Mouse (Mus musculus): Measurements from ENCODE around the gene B3galt1.

The B3galt1 gene

DNA sequence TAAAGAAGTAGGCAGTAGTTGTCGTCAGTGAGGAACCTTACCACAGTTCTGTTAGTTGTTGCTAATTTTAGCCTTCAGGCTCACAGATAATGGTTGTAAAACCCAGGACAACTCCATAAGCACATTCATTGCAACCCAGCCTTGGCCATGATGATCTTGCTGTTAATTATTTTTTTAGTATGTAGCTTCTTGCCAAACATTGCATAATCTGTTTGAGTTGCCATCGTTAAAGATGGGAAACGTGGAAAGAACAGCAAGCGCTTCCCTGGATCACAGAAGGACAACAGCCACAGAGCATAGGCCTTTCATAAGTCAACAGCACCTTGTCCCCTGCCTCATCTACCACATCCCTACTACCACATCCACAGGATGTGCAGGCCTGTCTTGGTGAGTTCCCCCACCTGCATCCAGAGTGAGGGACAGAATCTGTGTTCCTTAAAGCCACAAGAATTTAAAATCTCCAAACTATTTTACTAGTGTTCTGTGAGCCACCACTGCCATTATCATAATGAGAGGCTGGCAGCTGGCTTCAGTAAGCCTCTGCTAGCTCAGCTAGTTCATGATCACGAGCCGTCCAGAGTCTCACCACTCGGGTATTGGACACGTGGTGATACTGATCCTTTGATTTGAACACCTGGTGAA lies 337.1 kb downstream of the B3galt1 start:
- in situ Hi-C loops (cut with MboI; ENCODE audit: low sequenced_read_pairs), result no loop called here

DNA sequence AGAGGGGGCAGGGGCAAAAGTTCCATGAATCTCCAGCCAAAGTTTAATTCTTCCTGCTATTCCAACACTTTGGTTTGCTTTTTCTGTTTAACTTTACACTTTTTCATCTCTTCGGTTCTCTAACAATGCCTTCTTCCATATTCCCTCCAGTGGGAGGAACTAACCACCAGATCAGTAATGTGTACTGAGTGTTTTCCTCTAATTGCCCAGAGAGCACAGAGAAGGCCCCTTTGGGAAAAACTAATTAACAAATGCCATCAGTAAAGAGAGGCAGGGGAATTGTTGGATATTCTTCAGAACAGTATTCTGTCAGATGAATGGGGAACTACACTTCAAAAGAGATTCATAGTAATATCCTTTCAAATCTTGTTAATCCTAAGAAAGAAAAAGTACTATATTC lies 338.1 kb downstream of the B3galt1 start:
- in situ Hi-C loops (cut with MboI; ENCODE audit: low sequenced_read_pairs), result no loop called here

DNA sequence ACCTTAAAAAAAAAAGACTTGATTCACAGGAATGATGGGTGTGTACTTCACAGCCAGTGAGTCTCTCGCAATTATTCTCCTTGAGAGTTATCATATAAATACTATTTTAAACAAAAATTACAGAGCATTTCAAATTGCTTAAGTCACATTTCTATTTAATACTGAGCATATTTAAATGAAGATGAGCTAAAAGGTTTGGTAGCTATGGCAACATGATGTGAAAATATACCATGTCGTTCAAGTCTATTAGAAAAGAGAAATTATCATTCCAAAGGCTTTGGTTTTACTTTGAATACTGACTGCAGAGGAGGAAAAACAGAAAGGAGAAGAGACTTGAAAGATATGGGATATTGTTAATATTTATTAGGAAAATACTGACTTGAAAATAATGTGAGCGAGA lies 366.3 kb downstream of the B3galt1 start:
- in situ Hi-C loops (cut with MboI; ENCODE audit: low sequenced_read_pairs), result no loop called here

DNA sequence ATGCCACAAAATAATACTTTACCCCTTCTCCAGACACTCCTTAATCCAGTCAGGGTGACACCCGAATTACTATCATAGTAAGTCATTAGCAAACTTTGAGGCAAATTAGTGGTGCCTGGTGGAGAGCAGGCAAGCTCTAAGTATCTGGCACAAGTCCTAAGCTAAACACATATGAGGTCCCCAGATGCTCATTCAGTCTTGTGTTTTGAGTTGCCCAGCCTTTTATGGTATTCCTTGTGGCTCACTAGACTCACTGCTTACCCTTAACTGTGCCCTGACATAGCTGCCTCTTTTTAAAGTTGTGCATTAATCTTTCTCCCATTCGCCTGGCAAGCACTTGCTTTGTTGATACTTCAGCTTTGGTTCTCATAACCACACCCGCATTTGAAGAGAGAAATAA lies 382.7 kb downstream of the B3galt1 start:
- in situ Hi-C loops (cut with MboI; ENCODE audit: low sequenced_read_pairs), result no loop called here

DNA sequence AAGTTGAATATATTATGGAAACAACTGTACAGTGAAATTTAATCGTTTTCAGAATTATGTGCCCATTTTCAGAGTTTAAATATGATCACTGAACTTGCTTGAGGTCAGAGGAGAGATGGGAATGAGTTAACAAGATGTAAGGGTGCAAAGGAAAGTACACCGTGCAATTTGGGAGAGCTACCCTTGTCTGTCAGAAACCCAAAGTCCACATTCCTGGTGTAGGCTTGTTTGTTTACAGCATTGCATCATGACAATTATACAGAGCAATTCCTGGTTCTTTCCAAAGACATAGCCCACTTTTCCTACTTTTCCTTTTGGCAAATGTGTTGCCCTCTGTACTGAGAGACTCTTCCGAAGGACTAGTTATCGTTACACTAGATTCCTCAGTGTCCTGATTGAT lies 390.5 kb downstream of the B3galt1 start:
- in situ Hi-C loops (cut with MboI; ENCODE audit: low sequenced_read_pairs), result no loop called here

DNA sequence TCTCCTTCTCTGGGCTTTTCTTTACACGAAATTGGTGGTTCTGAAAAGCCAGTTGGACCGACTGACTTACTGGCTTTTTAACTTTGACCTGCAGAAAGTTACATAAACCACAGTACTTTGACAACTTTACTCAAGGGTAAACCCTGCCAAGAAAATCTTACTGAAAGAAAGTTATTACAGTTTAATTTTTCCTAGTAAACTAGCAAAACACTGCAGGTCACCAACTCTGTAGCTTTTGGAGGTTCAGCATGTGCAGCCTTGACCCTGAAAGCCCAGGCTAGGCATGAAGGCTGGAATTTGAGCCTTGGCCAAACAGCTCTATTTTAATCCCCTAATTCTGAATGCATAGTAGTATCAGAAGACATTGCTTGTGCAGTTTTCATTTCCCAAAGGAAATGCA lies 391.9 kb downstream of the B3galt1 start:
- in situ Hi-C loops (cut with MboI; ENCODE audit: low sequenced_read_pairs), result no loop called here

DNA sequence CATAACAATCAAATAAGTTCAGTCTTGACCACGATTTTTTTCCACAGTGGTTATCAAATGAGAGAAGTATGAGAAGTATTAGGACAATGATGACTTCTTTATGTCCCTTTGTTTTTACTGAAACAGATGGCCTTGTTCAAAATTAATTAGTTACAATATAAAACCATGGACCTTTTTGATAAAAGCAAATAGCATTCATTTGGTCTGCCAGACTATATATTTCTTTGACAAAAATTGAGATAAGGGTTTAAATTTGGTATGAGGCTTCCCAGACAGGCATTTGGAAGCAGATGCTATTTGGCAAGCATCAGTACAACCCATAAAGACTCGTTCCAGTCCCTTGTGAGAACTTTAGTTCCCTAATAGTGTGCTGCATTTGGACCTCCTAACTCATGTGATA lies 395.0 kb downstream of the B3galt1 start:
- in situ Hi-C loops (cut with MboI; ENCODE audit: low sequenced_read_pairs), result no loop called here

DNA sequence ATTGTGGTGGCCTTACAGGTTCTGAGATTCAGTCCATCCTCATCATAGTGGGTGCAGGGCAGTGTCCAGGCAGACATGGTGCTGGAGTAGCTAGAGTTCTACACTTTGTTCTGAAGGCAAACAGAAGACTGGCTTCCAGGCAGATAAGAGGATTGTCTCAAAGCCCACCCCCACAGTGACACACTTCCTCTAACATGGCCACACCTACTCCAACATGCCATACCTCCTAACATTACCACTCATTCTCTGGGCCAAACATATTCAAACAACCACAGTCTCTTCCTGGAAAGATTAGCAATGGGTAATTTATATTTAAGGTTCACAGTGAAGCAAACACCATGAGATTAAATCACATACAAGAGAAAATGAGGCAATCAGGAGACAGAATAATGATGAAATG lies 403.1 kb downstream of the B3galt1 start:
- in situ Hi-C loops (cut with MboI; ENCODE audit: low sequenced_read_pairs), result no loop called here

DNA sequence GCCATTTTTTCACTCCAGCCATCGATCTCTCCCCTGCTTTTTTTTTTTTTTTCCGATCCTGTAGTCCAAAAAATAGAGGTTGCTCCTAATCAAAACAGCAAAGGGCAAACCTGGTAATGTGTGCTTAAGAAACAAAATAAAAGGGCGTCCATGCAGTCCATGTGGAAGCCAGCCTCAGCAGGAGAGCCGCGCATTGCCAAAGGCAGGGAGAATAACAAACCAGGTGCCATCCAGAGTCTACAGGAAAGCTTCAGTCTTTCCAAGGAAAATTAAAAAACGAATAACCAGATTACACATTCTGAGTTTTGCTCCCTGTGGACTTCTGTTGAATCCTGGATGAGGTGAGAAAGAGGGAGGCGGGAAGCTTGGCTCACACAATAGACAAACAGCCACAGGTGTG lies 405.4 kb downstream of the B3galt1 start:
- in situ Hi-C loops (cut with MboI; ENCODE audit: low sequenced_read_pairs), result no loop called here

DNA sequence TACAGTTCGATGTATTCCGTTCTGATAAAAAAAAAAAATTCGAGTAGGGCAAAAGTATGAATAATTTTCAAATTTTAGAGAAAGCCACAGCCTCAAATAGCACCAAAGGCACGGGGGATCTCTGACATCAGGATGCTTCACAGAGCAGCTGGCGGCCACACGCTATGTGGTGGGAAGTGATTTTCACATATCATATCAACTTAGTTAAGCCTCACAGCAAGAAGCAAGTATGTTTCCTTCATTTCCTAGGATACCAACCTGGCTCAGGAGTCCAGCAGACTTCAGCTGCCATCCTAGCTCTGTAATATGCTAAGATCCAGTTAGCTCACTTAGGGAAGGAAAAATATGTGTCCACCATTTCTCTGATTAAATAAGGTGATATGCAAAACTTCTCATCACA lies 405.9 kb downstream of the B3galt1 start:
- in situ Hi-C loops (cut with MboI; ENCODE audit: low sequenced_read_pairs), result no loop called here

DNA sequence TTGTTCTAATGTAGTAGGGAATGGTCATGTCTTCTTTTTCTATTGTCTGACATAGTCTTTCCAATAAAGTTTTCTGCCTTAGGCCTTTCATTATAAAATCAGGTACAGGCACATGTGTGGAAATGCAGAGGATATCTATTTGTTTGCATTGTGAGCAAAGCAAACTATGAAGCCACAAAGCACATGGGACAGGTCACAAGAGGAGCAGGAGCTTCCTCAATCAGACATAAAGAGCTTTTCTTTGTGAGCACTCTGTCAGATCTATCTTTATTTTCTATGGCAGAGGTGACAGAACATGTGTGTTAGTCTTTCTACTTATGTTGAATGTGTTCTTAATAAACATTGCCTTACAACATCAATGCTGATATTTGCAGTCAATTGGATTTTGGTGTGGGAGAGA lies 410.1 kb downstream of the B3galt1 start:
- in situ Hi-C loops (cut with MboI; ENCODE audit: low sequenced_read_pairs), result no loop called here

DNA sequence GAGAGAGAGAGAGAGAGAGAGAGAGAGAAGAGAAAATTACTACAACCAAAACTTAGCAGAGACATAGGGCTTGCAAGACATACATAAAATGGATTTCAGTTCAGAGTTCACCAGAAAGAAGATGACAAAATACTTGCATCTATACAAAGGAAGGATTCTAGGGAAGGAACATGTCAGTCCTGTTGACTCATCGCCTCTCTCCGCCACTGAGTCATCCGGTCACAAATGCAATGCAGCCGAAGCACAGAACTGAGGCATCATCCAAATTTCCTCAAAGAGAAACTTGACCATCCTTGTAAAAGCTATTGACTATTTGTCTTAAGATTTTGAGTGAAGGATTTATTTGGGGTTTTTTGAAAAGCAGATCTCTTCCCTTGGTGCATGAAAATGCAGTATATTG lies 410.8 kb downstream of the B3galt1 start:
- in situ Hi-C loops (cut with MboI; ENCODE audit: low sequenced_read_pairs), result no loop called here

DNA sequence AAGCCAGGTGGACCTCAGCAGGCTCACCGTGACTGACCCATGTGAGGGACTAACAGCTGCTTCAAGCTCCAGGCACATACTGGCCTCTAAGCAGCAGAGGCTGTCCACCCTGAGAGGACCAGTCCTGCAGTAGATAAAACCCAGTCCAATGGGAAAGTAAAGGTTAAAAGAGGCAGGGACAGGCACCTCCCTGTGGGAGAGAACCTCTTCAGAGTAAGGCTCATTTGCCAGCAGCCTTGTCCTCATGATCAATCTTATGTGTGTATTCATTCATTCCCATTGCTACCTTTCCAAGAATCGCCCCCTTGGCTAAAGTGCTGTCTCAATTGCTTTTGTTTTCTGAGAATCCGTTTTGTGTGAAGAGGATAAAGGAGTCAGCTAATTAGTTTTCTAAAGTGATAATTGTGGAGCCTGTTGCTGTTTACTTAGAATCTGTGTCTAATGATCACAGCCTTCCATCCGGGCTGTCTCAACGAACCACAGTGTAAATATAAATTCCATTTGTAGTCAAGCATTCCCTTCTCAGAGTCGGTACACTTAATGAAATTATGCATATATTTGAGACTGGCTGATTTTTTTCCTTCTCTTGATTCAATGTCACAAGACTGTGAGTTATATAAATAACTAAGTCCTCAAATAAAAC lies 412.1 kb downstream of the B3galt1 start:
- in situ Hi-C loops (cut with MboI; ENCODE audit: low sequenced_read_pairs), result no loop called here

DNA sequence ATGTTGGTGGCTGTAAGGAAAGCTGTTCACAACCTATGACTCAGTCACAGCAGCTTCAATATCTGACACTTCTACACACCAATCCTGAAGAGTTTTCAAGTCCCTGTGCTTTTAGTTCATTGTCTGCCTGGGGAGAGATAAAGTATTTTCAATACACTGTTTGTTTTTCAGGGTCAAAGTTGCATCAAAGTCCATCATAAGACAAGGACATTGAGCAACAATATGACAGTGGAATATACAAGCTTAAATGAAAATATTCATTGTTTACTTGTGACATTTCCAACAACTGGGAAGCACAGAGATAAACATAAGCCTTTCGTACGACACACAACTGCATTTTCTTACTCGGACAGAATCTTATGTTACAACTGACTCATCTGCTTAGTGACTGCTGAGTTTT lies 417.9 kb downstream of the B3galt1 start:
- in situ Hi-C loops (cut with MboI; ENCODE audit: low sequenced_read_pairs), result no loop called here

DNA sequence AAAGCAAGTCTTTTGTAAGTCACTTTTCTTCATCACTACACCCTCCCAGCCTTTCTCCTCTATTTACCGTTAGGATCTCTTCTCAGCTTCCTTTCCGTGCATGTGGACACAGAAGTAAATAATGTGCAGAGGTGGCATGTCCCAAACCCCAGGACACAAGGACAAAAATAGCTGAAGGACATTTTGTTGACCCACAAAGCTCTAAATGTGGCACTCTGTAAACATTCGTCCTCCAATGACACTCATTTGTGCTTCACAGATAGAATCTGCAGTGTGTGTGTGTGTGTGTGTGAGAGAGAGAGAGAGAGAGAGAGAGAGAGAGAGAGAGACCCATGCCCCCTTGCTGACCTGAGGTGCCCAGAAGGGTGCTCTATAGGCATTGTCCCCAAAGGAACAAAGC lies 419.5 kb downstream of the B3galt1 start:
- in situ Hi-C loops (cut with MboI; ENCODE audit: low sequenced_read_pairs), result no loop called here

DNA sequence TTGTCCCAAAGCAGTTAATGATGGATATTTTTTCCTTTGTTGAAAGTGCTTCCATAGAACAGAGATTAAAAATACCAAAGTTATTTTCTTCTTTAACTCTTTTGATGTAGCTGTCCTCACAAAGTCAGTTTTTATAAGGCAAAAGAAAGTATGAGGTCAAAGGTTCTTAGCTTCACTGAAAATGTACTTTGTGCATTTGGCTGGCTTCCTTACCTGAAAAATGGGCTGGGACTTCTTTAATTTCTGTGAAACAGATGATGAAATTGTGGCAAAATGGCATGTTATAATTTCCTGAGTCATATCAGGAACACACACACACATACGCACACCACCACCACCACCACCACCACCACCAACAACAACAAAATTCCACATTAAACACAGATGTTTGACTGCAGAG lies 427.8 kb downstream of the B3galt1 start:
- in situ Hi-C loops (cut with MboI; ENCODE audit: low sequenced_read_pairs), result no loop called here

DNA sequence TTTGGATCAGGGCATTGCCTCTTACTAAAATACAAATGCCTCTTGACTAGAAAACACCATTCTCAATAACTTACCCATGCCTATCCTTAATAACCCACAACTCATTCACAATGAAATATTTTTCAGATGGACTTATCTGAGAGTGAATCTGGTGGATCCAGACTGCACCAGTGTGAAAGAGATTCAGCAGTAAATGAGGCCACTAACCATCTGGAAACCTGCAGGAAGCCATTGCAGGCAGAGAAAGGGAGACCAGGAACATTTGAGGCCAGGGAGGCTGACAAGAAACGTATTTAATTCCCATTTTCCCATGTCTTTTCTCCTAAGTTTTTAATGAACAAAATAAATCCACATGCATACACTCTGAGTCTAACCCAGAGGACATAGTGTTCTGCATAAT lies 437.4 kb downstream of the B3galt1 start:
- in situ Hi-C loops (cut with MboI; ENCODE audit: low sequenced_read_pairs), result no loop called here

DNA sequence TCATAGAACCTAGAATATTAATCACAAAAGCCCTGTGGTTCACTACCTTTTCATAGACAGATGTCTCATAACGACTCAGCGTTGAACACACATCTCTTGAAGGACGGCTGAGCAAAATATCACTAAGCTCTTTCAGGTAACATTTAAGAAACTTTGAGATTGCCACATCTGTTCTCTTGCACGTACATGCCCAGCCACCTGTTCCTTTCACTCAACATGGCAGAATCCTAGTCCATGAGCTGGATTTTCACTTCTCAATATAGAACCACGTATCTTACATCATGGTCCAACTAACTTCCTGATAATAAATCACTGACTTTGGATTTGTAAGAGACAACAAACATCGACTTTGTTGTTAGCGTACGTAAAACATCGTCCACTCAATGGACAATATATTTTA lies 439.5 kb downstream of the B3galt1 start:
- in situ Hi-C loops (cut with MboI; ENCODE audit: low sequenced_read_pairs), result no loop called here

DNA sequence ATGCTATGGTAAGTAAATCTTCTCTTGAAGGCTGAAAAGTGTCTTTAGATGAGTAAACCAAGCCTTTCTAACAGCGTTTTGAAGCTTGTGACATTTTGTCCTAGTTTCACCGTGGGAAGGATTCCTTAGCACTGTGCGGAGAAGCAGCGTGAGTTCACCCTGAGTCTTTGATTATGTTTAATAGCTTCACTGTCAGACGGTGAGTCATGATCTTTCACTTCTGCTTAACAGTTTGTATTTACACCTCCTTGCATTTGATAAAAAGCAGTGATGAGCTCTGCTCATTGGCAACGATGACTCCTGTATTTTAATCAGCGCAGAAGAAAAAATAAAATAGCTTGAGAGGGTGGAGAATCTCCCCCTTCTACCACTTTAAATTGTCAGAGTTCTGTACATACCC lies 440.0 kb downstream of the B3galt1 start:
- in situ Hi-C loops (cut with MboI; ENCODE audit: low sequenced_read_pairs), result no loop called here

DNA sequence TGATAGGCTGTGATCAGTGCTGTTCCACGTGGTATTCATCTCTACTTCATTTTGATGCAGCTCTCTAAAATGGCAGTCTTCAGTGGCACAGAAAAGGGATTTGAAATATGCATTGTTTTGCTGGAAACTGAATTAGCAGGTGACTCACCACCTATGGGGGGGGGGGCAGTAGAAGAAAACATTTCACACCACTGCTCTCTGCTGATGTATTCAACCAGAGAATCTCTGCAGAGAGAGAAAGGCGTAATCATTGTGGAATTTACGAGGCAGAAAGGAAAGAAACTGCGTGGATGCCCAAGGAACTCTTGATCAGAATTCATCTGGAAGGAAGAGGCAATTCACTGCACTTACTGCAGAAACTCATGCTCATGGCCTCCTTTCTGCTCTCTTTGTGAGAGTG lies 445.7 kb downstream of the B3galt1 start:
- in situ Hi-C loops (cut with MboI; ENCODE audit: low sequenced_read_pairs), result no loop called here

DNA sequence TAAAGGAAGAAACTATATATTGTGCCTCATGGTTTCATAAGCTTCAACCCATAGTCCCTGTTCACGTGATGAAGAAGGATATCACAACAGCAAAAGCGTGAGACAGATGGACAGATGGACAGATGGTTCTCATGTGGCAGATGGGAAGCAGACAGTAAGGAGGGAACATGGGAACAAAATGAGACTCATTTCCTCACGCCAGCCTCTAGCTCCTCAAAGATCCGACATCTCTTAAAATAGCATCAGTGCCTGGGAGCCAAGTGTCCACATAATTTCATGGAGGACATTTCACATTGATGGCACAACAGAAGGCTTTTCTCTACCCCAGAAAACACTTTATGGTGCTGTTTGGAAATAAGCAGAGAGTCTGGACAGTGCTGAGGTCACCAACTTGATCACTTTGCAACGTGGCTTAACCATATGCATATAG lies 454.6 kb downstream of the B3galt1 start:
- in situ Hi-C loops (cut with MboI; ENCODE audit: low sequenced_read_pairs), result no loop called here

DNA sequence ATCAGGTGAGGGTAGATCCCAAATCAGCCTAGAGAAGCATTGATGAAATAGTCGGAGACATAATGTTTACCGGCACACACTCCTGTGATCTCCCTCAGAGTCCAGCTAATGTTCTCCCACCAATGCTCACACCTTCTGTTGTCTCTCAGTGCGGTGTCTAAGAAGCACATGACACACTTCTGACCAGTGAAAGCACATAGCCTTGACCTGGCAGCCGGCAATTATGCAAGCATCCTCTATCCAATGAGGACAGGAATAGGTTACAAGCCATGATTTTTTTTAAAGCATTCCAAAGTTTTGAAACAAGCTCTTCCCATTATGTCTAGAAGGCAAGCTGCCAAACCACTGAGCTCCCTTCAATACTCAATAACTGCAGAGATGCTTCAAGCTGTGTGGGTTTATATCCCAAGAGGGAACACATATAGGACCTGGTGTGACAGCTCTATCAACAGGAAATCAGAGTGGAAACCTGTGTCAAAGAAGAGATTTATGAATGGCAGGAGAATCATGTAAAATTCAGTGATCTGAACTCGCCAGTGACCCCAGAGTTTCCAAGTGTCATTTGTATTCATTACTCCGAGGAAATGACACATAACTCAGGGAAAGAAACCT lies 456.0 kb downstream of the B3galt1 start:
- in situ Hi-C loops (cut with MboI; ENCODE audit: low sequenced_read_pairs), result no loop called here

DNA sequence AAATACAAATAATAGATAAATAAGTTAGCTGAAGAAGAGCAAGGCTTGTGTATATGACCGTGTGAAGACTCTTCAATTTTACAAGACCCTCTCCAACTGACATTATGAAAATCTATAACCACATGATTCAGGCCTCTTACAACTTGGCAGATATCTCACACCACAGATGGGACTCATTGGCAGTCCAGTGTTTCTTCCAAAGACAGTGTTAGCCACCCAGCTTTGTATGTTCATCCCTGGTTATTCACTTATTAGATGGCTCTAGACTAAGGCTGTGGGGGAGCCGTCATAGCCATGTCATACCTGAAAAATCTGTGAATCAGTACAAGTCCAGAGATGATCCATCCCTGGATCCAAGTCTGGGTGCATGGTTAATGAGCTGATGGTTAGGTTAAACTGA lies 463.1 kb downstream of the B3galt1 start:
- in situ Hi-C loops (cut with MboI; ENCODE audit: low sequenced_read_pairs), result no loop called here
